Mouse (Mus musculus): ENCODE measurements around the gene Ciita.

DNA sequence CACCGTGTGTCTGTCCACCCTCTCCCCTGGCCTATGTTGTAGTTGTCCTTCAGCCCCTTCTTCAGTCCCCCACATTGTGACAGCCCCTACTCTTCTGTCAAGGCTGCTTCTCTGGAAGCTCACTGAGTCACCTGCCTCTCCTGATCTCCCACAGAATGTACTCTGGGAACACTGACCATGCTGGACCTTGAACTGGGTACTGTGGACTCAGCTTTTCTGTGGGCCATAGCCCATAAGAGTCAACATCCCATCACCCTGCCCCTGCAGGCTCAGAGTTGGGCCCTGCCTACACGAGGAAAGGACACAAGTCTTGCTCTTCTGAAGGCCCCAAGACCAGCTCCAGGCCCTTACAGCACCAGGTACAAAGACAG lies 45.7 kb downstream of the Ciita start:
- TF ChIP-seq CTCF (IDR thresholded peaks at IDR 0.05; ENCODE audit: low read depth) (no peak), EP300 (optimal IDR thresholded peaks at IDR 0.05) (no peak)

All from stomach, postnatal 0 days (tissue).